Mouse (Mus musculus) skeletal muscle tissue, adult 2 months (tissue): ENCODE data around the gene Kcnab1.
A peak's percentile ranks its signal among the peaks of the same experiment; 100 is the strongest.
"Not testable (repeated sequence)": the region's sequence is repeated elsewhere in the genome, so short reads cannot be mapped to it uniquely, and the experiment has no call there.

Source experiments
- DNase-seq: peaks from one replicate; pipeline ENCODE4 v3.0.0-alpha.2; 2012; ENCODE audit warnings: low read depth, low spot score

Gene Kcnab1

DNA sequence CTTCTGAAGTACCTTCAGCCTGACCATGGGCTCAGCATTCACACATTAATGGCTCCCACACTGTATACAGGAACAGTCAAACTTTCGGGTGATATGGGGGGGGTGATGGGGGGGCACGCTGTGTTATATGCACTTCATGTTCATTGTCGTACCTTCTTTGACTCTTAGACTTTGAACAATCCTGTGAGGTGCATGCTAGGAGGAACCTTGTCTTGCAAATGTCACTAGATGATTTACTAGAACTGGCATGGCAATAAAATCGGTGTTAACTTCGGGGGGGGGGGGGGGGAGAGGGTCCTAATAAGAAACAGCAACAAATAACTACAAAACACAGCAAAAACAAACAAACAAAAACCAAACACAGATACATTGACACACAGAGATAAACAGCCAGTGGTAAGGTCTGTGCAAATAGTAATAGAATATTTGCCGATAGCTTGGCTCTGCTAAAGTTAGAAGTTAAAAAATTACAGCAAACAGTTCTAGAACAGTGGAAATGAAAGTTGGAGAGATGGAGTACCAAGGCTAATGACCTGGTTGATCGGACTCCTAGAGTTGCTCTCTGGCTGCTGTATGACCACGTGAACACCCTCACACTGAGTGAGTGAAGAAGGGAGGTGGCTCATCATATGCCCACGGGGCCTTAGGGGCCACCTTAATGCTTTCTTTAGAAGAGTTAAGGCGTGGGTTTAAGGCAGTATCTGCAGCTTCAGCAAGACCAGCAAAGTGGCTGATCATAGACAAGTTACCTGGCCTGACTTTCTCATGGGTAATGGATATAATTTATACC, 256.9 kb downstream of the Kcnab1 start:
- DNase-seq: no peak

DNA sequence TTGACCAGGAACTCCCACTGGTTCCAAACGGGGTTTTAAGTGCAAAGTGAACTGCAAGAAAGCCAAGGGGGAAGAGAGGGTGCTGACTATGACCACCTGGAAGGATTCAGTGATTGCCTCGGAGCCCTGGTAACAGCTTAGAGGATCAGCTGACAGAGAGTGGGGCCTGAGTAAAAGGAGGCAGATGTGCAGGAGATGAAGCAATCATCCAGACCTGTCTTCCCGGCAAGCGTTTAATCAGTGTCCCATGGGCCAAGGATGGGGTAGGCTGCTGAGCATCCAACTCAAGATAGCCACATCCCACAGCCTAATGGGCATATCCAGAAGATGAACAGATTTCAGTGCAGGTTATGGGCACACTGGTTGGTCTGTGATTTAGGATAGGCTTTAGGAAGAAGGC, 258.8 kb downstream of the Kcnab1 start:
- no peak for DNase-seq

DNA sequence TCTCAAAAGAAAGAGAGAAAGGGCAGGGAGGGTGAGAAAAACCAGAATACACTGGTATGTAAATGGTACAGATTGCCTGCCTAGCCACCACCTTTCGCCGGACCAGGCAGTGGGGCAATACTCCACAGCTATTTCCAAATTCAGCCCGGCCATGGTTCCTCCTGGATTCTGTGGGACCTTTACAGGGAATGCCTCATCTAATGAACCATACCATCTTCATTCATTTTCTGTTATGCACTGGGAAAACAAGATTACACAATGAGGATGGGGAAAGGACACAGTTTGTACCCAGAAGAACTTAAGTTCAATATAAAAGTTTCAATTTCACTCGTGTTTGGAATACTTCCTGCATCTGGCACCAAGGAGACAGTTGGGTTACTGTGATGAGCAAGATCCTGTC, 263.4 kb downstream of the Kcnab1 start:
- no peak for DNase-seq

DNA sequence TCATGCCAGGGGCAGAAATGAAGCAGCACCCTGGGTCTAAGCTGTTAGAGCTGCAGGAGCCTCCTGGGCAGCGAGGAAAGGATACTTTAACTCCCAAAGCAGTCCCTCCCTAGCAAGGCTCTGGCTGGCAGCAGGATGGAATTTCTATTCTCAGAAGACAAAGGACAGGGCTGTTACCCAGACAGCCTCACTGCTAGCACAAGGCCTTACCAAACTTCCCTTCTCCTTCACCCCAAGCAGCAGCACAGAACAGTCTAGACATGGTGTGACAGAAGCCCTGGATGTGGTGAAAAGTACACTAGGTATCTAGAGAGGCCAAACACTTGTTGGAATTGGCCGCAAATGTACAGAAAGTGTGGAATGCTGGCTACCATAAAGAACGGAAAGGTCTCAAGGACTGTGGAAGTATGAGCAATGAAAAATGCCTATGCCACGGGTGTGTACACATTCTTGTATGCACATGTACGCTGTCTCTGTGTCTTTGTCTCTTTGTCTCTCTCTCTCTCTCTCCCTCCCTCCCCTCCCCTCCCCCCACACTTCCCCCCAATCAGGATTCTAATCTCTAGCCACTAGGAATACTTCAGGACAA, 264.5 kb downstream of the Kcnab1 start:
- DNase-seq: no peak

DNA sequence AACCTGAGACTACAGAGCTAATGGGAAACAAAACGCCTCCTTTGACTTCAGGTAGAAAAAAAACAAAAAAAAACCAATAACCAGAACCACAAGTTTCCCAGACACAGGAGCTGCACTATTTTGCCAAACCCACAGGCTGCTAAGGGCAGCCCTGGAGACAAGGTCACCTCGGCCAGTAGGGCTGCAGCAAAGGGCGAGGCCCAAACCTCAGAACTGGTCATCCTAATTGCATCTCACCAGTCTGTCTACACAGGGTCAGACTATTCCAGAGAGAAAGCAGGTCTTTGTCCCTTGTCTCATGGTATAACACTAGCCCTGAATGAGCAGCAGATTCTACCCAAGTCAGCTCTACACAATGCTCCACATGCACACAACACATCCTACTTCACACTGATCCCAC, 265.5 kb downstream of the Kcnab1 start:
- no peak for DNase-seq

DNA sequence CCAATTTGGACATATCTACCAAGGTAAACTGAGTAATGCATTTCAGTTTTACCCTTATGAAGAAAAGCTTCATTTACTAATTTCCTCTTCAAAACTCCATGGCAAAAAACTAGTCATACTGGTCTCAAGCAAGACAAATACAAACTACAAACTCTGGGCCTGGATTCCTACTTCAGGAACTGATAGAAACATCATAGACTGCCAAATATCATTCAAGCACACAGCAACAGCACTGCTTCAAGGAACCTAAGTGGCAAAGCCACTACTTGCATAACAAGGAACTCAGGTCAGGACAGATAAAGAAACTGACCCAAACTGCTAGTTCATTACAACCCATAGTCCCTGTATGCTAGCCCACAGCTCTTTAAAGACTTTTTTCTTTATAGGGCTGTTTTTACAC, 269.5 kb downstream of the Kcnab1 start:
- no peak for DNase-seq

DNA sequence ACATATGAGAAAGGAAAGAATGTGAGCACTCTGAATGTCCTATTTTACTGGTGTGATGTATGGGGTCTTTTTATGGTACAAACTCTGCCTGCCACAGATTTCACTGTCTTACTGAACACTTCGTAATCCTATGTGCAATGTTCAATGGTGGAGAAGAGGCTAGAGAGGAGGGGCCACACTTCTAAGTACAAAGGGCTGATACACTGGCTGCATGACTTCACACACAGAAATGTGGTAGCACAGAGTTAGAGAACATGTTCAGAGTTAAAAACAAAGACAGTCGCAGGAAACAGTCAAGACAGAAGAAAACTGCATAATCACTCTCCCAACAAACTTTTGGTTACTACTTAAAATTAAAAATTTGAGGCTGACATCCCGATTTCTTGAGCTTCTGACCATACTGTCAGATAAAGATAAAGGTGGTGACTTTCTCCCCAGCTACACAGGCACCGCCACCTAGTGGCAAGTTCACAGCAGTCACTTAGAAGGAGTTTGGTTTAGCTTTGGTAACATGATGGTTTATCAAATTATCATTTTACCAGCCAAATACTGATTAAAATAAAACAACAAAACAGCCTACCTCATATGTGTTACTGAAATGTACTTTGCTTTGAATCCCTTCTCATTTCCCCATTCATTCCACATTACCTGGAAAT, 270.8 kb downstream of the Kcnab1 start:
- peak; percentile 42 for DNase-seq

DNA sequence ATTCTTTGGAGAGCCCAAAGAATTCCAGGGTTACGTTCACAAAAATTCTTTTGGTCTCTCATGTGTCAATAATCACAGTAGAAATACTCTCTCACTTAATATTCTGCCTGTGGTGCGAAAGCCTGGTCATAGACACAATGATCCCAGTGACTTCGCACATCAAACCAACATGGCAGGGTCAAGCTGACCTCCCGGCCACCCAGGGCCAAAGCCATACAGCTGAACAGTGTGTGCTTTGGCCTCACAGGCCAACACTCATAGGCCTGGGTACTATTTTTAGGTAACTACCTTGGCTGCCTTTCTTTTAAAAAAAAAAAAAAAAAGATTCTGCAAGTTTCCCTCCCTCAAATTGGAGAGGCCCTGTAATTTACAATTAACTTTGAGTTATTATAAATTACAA, 271.9 kb downstream of the Kcnab1 start:
- peak; percentile 84 for DNase-seq

DNA sequence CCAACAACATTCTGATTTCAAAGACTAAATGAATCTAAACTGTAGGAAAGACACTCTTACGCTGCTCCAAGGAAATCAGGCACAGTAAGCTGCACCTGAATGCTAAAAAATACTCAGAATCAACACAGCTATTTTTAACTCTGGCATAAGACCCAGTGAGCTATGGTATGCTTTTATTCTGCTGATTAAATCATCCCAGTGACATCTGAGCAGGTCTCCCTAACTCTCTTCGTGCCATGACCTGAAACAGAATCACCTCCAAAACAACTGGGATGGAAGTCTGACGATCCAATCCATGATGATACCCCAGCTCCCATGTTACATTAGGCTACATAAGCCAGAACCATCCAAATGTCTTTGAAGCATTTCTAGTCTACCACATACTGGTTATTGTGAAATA, 275.2 kb downstream of the Kcnab1 start:
- peak; percentile 80 for DNase-seq

DNA sequence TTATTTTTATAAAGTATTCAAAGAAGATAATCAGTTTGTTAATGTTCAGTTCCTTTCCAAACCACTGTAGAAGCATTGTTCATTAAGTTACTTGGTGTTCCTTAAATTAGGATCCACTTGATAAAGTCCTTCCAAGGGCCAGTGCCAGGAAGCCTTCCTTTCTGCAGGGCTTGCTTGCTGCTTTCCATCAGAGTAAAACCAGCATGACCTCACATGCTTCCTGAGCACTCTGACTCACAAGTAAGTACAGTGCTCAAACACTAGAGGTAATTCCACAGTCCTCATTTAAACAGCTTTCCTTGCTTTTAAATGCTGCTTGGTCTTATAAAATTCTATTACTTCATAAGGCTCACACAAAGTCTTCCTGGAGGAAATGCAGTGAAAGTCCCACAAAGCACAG, 276.6 kb downstream of the Kcnab1 start:
- DNase-seq: no peak

DNA sequence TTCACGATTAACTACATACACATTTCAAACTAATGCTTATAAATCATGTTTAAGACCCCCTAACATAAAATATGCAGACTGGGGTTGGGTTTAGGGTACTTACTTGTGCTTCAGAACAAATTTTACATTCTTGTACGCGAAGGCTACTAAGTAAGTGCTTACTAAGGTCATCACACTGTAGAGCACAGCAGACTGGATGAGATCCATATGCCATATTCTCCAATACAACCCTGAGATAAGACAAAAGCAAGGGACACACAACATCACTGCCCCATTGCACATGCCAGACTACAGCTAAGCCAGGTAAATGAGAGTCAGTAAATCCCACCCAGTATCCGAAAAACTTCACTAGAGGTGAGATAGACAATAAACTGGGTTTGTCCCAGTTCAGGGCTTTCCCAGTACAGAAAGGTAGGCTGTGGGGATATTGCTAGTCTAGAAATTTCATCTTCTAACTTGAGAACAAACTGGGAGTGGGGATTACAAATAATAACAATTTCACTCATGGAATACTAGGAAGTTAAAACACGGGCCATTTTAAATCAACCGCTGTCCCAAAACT, 282.1 kb downstream of the Kcnab1 start:
- DNase-seq: no peak

DNA sequence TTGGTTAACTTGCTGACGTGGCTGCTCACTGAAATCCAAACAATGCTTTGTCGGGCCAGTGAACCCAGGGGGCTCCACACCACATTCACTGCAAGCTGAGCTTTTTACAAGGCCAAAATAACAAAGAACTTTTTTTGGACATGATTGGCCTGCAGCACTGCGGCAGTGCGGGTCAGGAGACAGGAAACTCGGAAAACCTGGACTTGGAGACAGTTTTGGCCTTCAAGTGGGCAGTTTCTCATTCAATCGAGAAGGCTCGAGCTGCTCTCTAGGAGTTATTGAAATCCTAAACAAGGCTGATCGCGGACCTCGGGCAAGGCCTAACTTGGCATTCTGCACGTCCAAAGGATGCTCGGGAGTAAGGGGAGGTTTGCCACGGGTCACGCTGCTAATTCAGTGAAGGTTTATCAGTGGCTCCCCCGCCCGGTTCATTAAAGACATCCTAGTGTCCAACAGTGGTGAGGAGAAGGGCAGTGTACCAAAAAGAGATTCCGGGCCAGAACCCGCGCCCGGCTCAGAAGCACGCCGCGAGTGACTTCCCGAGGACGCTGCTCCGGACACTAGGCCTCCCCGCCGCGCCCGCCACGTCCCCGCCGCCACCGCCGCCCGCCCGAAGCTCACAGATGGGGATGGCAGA, 282.7 kb downstream of the Kcnab1 start:
- DNase-seq: no peak

DNA sequence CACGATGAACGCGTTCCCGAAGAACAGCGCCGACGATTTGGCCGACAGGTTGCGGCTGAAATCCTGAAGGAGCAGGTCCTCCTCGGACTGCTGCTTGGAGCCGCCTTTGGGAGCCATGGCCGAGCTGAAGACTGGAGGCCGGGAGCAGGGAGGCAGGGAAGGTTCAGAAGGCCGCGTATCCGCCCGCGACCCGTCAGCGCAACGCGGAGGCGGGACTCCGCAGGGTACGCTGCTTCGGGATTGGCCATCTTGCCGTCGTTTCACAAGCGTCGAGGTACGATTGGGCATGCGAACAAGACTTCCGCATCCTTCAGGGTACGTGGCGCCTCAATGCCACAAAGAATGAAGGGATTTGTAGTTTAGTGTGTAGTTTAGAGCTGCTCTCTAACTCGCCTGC, 283.2 kb downstream of the Kcnab1 start, which contains the start of gene Ssr3:
Gene Ssr3, minus strand, starts transcription at position 203 of the 397 bp plus-strand sequence.
- peak; percentile 97 for DNase-seq

DNA sequence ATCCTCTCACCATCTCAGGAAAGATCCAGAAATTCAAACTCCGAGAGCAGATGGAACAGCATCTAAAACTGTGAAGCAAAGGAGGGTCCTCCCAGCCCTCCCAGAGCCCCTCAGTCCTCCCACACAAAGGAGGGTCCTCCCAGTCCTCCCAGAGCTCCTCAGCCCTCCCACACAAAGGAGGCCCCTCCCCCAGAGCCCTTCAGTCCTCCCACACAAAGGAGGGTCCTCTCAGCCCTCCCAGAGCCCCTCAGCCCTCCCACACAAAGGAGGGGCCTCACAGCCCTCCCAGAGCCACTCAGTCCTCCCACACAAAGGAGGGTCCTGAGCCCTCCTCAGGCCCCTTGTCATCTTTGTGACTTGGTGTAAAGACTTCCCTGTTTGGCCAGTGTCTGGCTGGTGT, 285.9 kb downstream of the Kcnab1 start:
- DNase-seq: not testable (repeated sequence)

DNA sequence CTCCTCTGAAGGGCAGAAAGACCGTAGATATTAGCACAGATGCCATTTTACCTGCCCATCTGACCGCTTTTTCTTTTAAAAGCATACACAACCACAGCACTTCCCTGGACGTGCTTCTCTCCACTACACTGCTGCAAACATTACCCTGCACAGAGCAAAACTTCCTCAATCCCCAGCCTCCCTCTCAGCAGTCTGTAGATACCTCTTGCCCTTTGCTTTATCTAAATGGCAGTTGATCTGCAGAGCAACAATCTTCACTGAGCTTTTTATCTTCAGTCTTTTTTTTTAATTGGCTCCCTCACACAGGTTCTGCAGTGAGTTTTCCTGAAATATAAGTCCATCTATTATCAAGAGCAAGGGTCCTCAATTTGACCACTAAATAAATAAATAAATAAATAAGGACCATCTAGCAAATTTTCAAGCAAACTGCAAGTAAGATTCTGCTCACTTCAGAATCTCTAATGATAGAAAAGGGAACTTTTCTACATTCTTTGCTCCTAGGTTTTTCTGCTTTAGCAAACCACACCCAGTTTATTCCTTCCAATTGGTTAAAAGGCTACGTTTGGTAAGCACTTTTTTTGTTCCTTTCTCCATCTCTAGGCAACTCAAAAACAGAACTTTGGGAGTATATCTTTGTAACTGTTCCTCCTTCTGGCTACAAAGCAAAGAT, 287.8 kb downstream of the Kcnab1 start:
- DNase-seq: no peak

DNA sequence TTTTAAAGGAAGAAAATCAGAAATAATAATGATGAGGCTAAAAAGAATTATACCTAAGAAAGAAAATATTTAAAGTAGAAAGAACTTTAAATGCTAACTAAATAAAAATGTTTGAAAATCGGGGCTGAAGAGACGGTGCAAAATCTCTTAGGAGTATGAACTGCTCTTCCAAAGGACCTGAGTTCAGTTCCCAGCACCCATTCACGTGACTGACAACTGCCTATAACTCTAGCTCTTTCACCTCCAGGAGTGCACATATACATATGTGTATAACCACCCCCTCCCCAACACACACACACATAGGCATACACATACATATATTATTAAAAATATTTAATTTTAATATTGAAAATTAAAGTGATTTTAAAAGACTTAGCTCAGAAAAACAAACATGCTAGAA, 288.4 kb downstream of the Kcnab1 start:
- no peak for DNase-seq

DNA sequence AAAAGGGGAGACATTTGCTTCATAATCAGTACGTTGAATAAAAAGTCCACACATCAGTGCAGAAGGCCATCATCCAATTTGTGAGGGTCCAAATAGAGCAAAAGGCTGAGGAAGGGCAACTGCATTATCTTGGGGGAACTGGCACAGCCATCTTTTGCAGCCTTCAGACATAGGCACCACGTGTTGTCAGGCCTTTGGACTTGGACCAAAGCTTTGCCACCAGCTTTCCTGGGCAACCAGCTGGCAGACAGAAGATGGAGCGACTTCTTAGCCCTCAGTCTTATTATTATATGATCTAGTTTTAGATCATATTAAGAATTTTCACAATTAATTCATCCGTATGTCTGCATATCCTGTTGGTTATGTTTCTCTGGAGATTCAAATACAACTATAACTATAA, 296.6 kb downstream of the Kcnab1 start:
- DNase-seq: no peak

DNA sequence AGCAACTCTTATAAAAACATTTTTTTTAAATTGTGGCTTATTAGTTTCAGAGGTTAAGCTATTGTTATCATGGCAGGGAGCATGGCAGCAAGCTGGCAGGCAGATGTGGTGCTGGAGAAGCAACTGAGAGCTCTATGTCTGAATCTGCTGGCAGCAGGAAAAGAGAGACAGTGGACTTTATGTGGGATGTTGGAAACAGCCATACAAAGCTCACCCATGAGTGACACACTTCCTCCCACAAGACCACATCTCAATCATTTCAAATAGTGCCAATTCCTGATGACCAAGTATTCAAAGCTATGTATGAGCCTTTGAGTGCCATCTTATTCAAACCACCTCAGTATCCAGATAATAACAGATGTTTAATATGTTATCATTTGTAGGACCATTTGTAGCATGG, 298.7 kb downstream of the Kcnab1 start:
- DNase-seq: no peak

DNA sequence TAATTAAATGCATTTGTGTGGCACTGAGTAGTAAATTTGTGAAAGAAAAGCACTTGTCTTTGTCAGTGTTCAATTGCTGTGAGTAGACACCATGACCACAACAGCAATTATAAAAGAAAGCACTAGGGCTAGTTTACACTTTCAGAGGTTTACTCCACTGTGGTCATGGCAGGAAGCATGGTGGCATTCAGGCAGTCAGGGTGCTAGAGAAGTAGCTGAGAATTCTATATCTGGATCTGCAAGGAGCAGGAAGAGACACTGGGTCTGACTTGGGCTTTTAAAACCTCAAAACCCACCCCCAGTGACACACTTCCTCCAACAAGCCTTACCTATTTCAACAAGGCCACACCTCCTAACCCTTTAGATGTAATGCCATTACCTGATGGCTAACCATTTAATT, 307.4 kb downstream of the Kcnab1 start:
- no peak for DNase-seq

DNA sequence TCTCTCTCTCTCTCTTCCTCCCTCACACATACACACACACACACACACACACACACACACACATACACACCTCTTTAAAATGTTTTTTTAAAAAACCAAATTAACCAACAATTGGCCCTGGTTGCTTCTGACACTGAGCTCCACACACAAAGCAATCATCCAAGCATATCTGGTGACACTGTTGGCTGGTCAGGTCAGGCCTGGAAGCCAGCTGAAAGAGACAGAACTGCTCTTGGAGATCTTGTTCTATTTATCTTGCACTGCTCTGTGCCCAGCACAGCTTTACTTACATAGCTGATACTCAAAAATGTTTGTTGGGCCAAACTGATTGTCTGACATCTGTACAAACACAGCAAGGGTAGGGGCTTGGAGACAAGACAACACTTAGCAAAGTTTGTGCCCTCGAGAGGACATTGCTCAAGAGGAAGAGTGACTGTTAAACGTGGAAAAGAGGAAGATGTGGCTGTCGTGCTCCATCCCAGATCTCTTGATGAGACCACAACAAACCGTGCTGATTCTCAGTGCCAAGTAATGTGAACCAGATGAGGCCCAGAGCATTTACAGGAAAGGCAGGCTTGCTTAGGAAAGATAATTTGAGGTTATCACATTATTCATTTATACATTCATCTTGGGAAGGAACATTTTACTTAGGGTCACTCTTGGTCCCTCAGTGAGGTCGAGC, 308.9 kb downstream of the Kcnab1 start:
- DNase-seq: peak; percentile 22

DNA sequence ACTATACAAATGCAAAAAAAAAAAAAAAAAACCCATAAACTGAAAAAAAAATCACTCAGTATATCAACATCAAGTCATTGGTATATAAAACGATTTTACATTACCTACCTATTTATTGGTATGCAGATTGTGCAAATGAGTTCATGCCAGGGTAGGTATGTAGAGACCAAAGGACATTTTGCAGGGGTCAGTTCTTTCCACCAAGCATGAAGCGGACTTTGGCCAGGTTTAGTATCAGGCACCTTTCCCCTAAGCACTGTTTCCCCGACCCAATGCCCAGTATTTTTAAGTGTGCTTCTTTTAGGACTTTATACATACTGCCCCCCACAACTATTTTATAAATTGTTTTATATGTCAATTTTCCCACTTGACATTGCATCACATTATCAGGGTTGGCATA, 310.5 kb downstream of the Kcnab1 start:
- DNase-seq: no peak
